Mouse (Mus musculus): ENCODE results near the gene Ndufs3. TPM values are rescaled to one million over a fixed set of nuclear protein-coding genes. Genes with fewer than 3 reads are reported as not detected.
A peak's percentile ranks its signal among the peaks of the same experiment; 100 is the strongest.

Ndufs3 gene
- total RNA-seq, 2 experiments from 2014 or later: 797 to 891 TPM

GRCm38 (mm10) chr2:90870136-90870601 is 34.5 kb downstream of the Ndufs3 start:
- peak; percentile 16 to 33 for DNase-seq
- intact Hi-C loops (cut with DNase I): loop anchor here (2.0 kb wide), 1 partner anchor 47 kb away; no protein-coding TSS in a partner anchor

- DNase-seq: peak; percentile 82
- intact Hi-C loops (cut with DNase I): loop anchor here (1.0 kb wide), 2 partner anchors 195 to 235 kb away; no protein-coding TSS in a partner anchor
Observed at GRCm38 (mm10) chr2:90866524-90866923, 38.1 kb downstream of the Ndufs3 start.

DNA sequence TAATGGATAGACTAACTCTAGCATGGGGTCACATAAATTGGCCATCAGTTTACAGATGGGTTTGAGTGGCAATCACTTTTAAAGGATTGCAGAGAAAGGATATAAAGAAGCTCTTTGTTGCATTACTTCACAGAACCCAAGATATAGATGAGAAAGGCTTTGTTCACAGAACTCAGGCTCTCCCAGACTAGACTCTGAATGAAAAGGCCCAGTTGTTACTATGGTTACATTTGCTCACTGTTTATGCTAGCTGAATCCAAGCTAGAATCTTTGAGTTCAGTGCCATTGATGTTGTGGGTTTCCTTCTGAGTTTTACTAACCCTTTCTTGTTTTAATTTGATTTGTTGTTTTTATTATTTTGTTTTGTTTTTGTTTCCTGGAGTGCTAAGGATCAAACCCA is 40.4 kb downstream of the Ndufs3 start:
- intact Hi-C loops (cut with DNase I): no loop called here
- DNase-seq: no peak

- intact Hi-C loops (cut with DNase I): no loop called here
- no peak for DNase-seq
Observed at GRCm38 (mm10) chr2:90861486-90861885, 43.1 kb downstream of the Ndufs3 start.

- DNase-seq: no peak
- intact Hi-C loops (cut with DNase I): no loop called here
Observed at GRCm38 (mm10) chr2:90850401-90850800, 54.2 kb downstream of the Ndufs3 start.

DNA sequence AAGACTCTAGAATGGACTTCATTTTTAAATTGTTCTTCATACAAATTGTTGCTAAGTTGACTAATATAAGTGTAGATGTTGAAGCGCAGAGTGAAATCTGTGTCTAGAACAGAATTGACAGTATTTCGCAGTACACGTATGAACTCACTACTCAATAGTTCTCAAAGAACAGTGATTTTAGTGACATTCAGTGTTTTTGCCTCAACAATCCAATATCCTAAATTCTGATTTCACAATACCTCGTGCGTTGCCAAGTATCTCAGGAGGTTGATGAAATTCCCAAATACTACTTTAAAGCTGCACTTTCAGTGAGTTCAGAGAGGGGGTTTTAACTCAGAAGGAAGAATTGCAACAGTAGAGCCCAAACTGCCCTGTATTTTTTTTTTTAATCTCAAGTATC is 56.3 kb downstream of the Ndufs3 start:
- no peak for DNase-seq
- intact Hi-C loops (cut with DNase I): loop anchor here (5.0 kb wide), 1 partner anchor 101 kb away; the partner anchor contains the start of gene Fnbp4

GRCm38 (mm10) chr2:90847681-90848050 is 57.0 kb downstream of the Ndufs3 start:
- DNase-seq: no peak

DNA sequence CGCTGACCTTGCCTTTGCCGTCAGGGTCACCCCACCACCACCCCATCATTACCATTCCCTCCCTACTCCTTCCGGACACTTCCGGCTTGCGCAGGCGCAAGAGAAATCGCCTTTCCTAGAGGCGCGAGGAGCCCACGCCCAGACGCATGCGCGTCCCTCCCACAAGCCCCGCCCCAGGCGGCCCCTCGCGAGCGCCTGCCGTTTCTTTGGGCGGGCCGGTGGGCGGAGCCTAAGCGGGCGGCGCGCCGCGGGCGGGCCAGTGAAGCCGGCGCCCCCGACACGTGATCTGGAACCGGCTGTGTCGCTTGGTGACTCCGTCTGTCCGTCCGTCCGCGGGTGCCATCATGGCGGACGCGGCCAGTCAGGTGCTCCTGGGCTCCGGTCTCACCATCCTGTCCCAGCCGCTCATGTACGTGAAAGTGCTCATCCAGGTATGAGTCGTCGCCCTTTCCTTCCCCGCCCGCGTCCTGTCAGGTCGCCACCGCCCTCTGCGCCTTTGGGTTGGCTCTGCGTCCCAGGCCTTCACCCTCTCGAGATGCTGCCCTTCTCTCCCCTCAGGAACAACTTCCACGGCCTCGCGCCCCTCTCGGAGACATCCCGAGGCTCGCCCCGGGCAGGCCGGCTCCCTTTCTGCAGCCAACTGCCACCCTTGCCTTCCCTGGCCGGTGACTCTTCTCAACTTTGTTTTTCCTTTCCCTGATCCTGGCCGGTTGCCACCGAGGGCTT is 57.5 kb downstream of the Ndufs3 start, which contains the start of gene Mtch2:
Gene Mtch2, plus strand, starts transcription at position 201 of the 726 bp plus-strand sequence.
- peak; percentile 99 for DNase-seq
- intact Hi-C loops (cut with DNase I): loop anchor here (5.0 kb wide), 1 partner anchor 100 kb away; the partner anchor contains the start of gene Fnbp4

More at GRCm38 (mm10) chr2:90847681-90848050, 57.0 kb downstream of the Ndufs3 start:
- intact Hi-C loops (cut with DNase I): loop anchor here (5.0 kb wide), 1 partner anchor 100 kb away; the partner anchor contains the start of gene Fnbp4

- intact Hi-C loops (cut with DNase I): loop anchor here (5.0 kb wide), 1 partner anchor 99 kb away; the partner anchor contains the start of gene Fnbp4
- DNase-seq: no peak
Observed at GRCm38 (mm10) chr2:90846597-90846954, 58.1 kb downstream of the Ndufs3 start.

- peak in 1 of 2 experiments; percentile 20 for DNase-seq
Observed at GRCm38 (mm10) chr2:90846171-90846570, 58.5 kb downstream of the Ndufs3 start.

DNA sequence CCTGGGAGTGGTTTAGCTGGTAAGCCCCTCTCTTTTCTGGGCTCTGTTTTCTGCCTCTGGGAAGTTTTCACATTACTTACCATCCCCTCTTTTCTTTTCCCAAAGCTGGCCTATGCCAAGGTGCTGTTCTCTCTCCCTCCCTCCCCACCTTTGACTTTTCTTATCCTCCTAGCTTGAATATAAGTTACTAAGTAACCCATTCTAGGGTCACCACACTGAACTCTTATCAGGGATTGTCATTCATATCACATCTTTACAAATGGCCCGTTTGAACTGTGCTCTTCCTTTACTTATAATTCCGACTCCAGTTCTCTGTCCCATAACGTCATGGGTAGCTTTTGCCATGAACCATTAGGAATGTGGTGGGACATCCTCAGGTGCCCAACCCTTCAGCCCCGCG is 59.4 kb downstream of the Ndufs3 start:
- no peak for DNase-seq
- intact Hi-C loops (cut with DNase I): loop anchor here (5.0 kb wide), 1 partner anchor 98 kb away; the partner anchor contains the start of gene Fnbp4

More at GRCm38 (mm10) chr2:90846171-90846570, 58.5 kb downstream of the Ndufs3 start:
- intact Hi-C loops (cut with DNase I): loop anchor here (5.0 kb wide), 1 partner anchor 99 kb away; the partner anchor contains the start of gene Fnbp4

Other genes starting within 250 kb of the Ndufs3 start
- 10 to 100 TPM in 1 of 2 experiments, 1 to 10 TPM in 1; 7.6 to 13.7 TPM for gene Nup160, start 227.6 kb downstream of the Ndufs3 start, total RNA-seq (2021)
- 10 to 100 TPM; 13.4 to 16.5 TPM for gene Fnbp4, start 159.5 kb downstream of the Ndufs3 start, total RNA-seq (2021)
- 1 to 10 TPM in 1 of 2 experiments, under 1 TPM in 1; 1.00 to 1.0 TPM for gene Agbl2, start 122.1 kb downstream of the Ndufs3 start, total RNA-seq (2021)
- gene Mtch2, start 57.7 kb downstream of the Ndufs3 start, total RNA-seq (2021): 100 to 1,000 TPM; 194 to 211 TPM
- 1 to 10 TPM; 2.6 to 5.1 TPM for gene C1qtnf4, start 19.0 kb downstream of the Ndufs3 start, total RNA-seq (2021)
- gene Kbtbd4, start 87 bp downstream of the Ndufs3 start, total RNA-seq (2021): 10 to 100 TPM; 22.1 to 23.8 TPM
- 10 to 100 TPM; 72.6 to 75.3 TPM for gene Celf1, start 35.6 kb upstream of the Ndufs3 start, total RNA-seq (2021)
- 10 to 100 TPM; 16.9 to 17.8 TPM for gene Rapsn, start 130.8 kb upstream of the Ndufs3 start, total RNA-seq (2021)
- 100 to 1,000 TPM; 211 to 237 TPM for gene Psmc3, start 149.2 kb upstream of the Ndufs3 start, total RNA-seq (2021)
- 10 to 100 TPM; 21.7 to 24.2 TPM for gene Slc39a13, start 165.6 kb upstream of the Ndufs3 start, total RNA-seq (2021)
- 1 to 10 TPM; 4.2 to 6.2 TPM for gene Spi1, start 177.6 kb upstream of the Ndufs3 start, total RNA-seq (2021)
- 1,000 to 10,000 TPM; 1,434 to 1,723 TPM for gene Mybpc3, start 213.3 kb upstream of the Ndufs3 start, total RNA-seq (2021)